Mouse (Mus musculus) CH12.LX (cell line): ENCODE measurements around the gene Angptl6.

ENCODE experiments used
- CTCF ChIP-seq, 2 experiments: IDR thresholded peaks in 1 of 2; conservative IDR thresholded peaks in 1 of 2; 2 replicates each; pipeline ENCODE4 v1.5.1; 2011 to 2012; ENCODE audit warnings: low read depth in 2 of 2, low read length in 2 of 2, improper control_type of control experiment in 1 of 2, inconsistent platforms in 1 of 2, mild to moderate bottlenecking in 1 of 2, moderate library complexity in 1 of 2
- POLR2A ChIP-seq: IDR thresholded peaks from 2 replicates; pipeline ENCODE4 v1.6.1; 2011; ENCODE audit warnings: low read depth, mild to moderate bottlenecking, improper control_type of control experiment, low read length
- RAD21 ChIP-seq: IDR thresholded peaks from 2 replicates; pipeline ENCODE4 v1.6.1; 2011; ENCODE audit warnings: low read depth, mild to moderate bottlenecking, low read length, improper control_type of control experiment, moderate library complexity
- TBP ChIP-seq: conservative IDR thresholded peaks from 2 replicates; pipeline ENCODE4 v1.6.1; 2011; ENCODE audit warnings: low read depth, low read length, improper control_type of control experiment

GRCm38 (mm10) chr9:20893590-20894343, 14.2 kb upstream of the Angptl6 start:
- TF ChIP-seq TBP (no peak), POLR2A (no peak; the same call in 1 of the 2 replicates), CTCF (conservative IDR thresholded peaks at IDR 0.05 in 1 of 2, IDR thresholded peaks at IDR 0.05 in 1 of 2; ENCODE audit: low read depth in 2 of 2, low read length in 2 of 2) (no peak), RAD21 (no peak)
